Mouse (Mus musculus): Measurements from ENCODE around the gene Fut2. TPM values are rescaled to one million over a fixed set of nuclear protein-coding genes. Genes with fewer than 3 reads are reported as not detected.
"Not testable (repeated sequence)": the region's sequence is repeated elsewhere in the genome, so short reads cannot be mapped to it uniquely, and the experiment has no call there.

Gene Fut2
- polyA plus RNA-seq, 1 experiment from 2014 or later = 6.7 TPM

DNA sequence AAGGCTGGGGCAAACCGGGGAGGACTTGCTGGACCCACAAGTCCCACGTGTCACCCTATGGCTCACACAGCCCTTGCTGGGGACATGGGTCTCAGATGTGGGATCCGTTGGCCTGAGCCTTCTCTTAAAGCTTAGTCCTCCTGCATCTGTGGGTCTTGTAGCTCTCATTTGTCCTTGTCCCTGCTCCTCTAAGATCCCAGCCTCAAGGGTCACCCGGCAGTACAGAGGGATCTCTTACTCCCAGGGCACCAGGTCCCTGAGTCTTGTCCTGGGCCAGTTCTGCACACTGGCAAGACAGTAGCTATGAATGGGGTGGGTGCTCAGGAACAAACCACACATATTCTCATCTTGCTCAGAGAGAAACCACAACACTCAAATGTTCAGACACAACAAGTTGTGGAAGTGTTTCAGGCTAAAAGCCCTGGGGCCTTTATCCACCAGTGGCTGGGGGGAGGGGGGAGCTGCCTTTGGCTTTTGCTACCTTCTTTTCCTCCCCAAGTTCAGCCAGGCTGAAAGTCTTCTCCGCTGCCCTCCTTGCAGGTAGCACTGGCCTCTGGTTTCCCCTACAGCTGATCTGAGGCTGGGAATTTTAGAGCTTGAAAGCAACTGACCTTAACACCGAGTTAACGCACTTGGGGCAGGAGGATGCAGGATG, 17.3 kb upstream of the Fut2 start, which contains the start of gene Ntn5:
TSS of gene Ntn5 (plus strand) at position 627 of the 655 bp plus-strand sequence.
- H3K4me2 ChIP-seq = no peak within 1 kb of the TSS
- no peaks in the 10 kb centered on the region for H3K27me3 ChIP-seq (replicated peaks)
- peaks cover 37% of the 10 kb centered on the region for H3K4me1 ChIP-seq
- WGBS = 76% methylated on average over 7 of the region's 7 CpGs
- H3K9me3 ChIP-seq = no peaks in the 10 kb centered on the region
- ATAC-seq (ENCODE audit: insufficient read depth, low FRiP score, low read depth) = no peak
- no peaks in the 10 kb centered on the region for H3K36me3 ChIP-seq
- H3K27ac ChIP-seq = no peak within 1 kb of the TSS
- H3K9ac ChIP-seq = no peak within 1 kb of the TSS
- no peak within 1 kb of the TSS for H3K4me3 ChIP-seq (replicated peaks)

DNA sequence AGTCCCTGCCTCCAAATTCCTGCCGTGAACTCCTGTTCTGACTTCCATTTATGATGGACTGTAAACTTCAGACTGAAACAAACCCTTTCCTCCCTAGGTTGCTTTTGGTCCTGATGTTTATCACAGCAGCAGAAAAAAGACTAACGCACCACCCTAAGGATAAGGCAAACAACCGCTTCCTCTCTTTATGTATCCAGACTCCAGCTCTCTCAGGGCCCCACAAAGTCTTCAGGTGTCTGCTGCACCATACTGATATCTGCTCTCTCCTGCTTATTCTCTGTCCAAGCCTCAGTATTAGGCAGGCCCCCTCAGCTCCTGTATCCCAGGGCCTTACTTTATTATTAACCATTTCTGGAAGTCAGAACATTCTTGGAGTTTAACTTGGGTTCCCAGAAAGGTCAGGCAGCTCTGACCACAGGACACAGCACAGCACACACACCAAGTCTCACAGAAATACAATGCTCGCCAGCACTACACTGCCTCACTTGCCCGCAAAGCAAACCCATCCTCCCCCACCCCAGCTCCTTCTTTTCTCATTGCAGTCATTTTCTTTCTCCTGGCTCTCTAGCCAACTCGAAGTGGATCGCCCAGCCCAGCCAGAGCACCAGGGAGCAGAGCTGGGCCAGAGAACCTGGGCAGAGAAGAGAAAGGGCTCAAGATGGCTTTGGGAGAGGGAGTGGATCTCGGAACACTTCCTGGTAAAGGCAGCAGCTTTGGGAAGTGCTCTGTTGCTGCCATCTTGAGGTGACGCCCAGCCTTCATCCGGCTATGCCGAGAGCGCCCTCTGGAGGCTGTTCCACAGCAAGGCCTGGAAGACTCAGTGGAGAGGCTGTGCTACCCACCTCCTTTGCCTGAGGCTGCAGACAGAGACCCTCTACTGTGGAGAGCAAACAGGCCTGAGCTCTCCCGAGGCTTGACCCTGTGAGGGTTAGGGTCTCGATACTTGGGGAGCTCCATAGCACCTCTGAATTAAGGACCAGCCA, 16.2 kb upstream of the Fut2 start:
- 28% methylated on average over 14 of the region's 14 CpGs for WGBS
- H3K9ac ChIP-seq = no peak overlapping the region
- 0 out of 2 replicates have a peak overlapping the region, but pooled peaks have one; percentile 16 for H3K4me3 ChIP-seq (replicated peaks)

DNA sequence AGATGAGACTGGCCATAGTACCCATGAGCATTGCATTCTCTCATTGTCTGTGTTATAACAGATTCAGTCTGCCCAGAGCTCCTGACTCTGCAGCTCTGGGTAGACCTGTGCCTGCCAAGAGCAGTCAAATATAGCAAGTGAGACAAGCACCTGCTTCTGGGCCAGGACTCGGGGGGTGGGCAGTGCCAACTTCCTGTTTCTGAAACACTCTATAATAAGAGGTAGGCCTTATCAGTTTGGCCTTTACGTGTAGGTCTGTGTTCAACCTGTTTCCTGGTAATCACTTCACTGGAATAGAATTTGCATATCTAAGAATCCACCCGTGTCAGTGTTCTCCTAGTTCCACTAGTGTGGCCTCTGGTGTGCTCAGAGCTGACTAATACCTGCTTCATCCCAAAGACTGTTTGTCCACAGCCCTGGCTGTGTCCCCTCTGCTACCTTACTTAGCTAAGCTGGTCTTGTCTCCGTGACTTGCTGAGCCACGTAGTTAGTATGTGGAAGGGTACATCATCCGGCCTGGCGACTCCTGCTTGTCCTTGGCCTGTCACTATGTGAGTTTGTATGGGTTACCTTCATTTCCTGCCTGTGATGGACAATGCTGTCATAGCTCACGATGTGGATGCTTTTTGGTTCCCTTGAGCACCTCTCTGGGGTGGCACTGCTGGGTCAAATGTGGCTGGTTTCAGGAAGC, 15.0 kb upstream of the Fut2 start:
- WGBS = 73% methylated on average over 8 of the region's 8 CpGs

More for the DNA sequence above, 16.2 kb upstream of the Fut2 start:
- peak; percentile 19; the same call in 1 of the 2 replicates for ATAC-seq (ENCODE audit: insufficient read depth, low FRiP score, low read depth)
- Histone ChIP-seq H3K36me3 (no peaks in the 10 kb centered on the region), H3K4me1 (peaks cover 37% of the 10 kb centered on the region), H3K27me3 (replicated peaks) (no peaks in the 10 kb centered on the region), H3K27ac (peak overlapping the region; percentile 54), H3K9me3 (no peaks in the 10 kb centered on the region), H3K4me2 (peak overlapping the region; percentile 37)

DNA sequence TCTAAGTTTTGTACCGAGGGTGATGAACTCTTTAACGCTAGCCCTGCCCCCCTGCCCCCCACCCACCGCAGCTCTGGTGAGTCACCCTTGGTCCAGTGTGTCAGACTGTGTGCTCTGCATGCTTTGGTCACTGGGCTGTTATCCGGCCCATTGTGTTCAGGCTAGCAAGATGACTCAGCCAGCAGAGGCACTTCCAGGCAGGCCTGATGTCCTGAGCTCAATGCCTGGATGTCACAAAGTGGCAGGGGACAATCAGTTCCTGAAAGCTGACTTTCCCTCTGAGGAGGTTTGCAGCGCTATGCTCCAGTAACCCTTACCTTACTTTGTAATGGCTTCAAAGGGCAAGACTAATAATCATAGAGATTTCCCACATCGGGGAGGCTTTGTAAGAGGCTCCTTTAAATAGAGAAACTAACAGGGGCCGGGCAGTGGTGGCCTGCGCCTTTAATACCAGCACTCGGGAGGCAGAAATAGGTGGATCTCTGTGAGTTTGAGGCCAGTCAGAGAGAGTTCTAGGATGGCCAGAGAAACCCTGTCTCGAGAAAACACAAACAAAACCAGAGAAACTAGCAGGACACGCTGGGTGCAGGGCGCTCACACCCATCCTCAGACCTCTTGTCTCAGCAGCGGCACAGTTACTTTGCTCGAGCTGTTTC, 13.9 kb upstream of the Fut2 start:
- H3K4me1 ChIP-seq = peaks cover 21% of the 10 kb centered on the region
- no peaks in the 10 kb centered on the region for H3K27me3 ChIP-seq (replicated peaks)
- H3K9ac ChIP-seq = no peak overlapping the region
- no peaks in the 10 kb centered on the region for H3K9me3 ChIP-seq
- ATAC-seq (ENCODE audit: insufficient read depth, low FRiP score, low read depth) = no peak; the same call in 1 of the 2 replicates
- H3K4me3 ChIP-seq (replicated peaks) = no peak overlapping the region
- peak overlapping the region; percentile 42 for H3K27ac ChIP-seq
- H3K36me3 ChIP-seq = no peaks in the 10 kb centered on the region
- H3K4me2 ChIP-seq = no peak overlapping the region
- 65% methylated on average over 14 of the region's 14 CpGs for WGBS

More for the DNA sequence above, 15.0 kb upstream of the Fut2 start:
- Histone ChIP-seq H3K9ac (no peak overlapping the region), H3K4me2 (no peak overlapping the region), H3K4me3 (replicated peaks) (no peak overlapping the region), H3K27ac (peak overlapping the region; percentile 42), H3K4me1 (peaks cover 32% of the 10 kb centered on the region), H3K9me3 (no peaks in the 10 kb centered on the region), H3K27me3 (replicated peaks) (no peaks in the 10 kb centered on the region), H3K36me3 (no peaks in the 10 kb centered on the region)
- ATAC-seq (ENCODE audit: insufficient read depth, low FRiP score, low read depth) = no peak

DNA sequence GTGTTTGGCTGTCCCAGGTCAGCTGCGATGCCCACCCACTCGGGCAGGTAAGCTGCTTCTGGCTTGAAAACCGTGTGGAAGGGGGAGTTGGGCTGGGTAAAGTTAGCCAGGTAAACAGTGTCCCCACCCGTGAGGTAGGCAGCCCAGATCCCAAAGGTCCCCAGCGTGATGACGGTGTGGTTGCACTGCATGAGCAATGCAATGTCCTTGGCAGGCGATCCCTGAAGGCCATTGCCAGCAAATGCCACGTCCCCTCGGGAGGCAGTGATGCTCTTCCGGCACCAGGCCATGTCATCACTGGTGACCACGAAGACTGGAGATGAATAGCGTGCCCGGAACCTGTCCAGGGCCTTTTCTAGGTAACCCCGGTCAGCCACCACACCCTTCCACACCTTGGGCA, 12.3 kb upstream of the Fut2 start:
- Histone ChIP-seq H3K27ac (peak overlapping the region; percentile 62; the same call in 1 of the 2 replicates), H3K4me2 (no peak overlapping the region), H3K36me3 (no peaks in the 10 kb centered on the region), H3K27me3 (replicated peaks) (no peaks in the 10 kb centered on the region), H3K4me1 (peaks cover 15% of the 10 kb centered on the region), H3K9me3 (no peaks in the 10 kb centered on the region), H3K9ac (no peak overlapping the region), H3K4me3 (replicated peaks) (no peak overlapping the region)
- ATAC-seq (ENCODE audit: insufficient read depth, low FRiP score, low read depth) = no peak
- WGBS = 87% methylated on average over 14 of the region's 14 CpGs

DNA sequence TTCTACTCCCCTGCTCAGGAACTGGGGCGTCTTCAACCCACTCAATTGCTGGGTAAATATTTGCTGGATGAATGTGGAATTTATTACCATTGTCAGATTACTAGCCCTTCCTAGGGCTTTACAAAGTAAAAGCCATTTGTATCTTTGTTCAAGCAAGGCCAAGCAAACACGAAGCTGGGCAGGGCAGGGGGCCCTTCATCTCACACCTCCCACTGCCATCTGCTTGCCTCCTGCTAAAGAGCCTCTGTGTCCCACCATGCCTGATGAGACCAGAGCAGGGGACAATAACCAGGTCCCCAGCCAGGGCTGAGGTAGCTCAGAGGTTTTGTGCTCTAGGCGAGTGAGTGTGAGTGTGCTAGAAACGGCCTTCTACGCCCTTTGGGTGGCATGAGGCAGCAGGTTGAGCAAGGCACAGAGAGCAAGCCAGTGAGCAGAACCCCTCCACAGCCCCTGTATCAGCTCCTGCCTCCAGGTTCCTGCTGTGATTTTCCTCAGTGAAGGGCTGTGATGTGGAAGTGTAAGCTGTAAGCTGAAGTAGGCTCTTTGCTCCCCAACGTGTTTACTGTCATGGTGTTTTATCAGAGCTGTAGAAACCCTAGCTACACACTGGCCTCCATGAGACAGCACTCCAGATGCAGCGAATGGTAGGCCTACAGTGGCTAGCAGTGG, 11.6 kb upstream of the Fut2 start:
- ATAC-seq (ENCODE audit: insufficient read depth, low FRiP score, low read depth) = peak; percentile 25
- Histone ChIP-seq H3K36me3 (no peaks in the 10 kb centered on the region), H3K27ac (peak overlapping the region; percentile 62), H3K4me2 (no peak overlapping the region), H3K9me3 (no peaks in the 10 kb centered on the region), H3K4me1 (peaks cover 15% of the 10 kb centered on the region), H3K27me3 (replicated peaks) (no peaks in the 10 kb centered on the region), H3K4me3 (replicated peaks) (no peak overlapping the region), H3K9ac (no peak overlapping the region)
- 61% methylated on average over 7 of the region's 7 CpGs for WGBS

DNA sequence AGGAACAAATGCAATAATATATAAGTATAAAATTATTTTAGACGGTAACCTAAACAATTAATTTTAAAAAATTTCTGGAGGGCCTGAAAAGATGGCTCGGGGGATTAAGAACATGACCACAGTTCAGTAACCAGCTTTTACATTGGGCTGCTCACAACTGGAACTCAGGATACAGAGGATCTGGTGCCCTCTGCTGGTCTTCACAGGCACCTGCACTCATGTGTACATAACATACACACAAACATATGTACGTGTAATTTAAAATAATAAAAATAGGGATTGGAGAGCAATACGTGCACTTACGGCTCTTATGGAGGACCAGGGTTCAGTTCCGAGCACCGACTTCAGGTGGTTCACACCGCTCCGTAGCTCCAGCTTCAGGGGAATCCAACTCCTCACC, 2.7 kb upstream of the Fut2 start:
- Histone ChIP-seq H3K36me3 (no peaks in the 10 kb centered on the region), H3K4me1 (peaks cover 12% of the 10 kb centered on the region; the same call in 1 of the 2 replicates), H3K4me3 (replicated peaks) (no peak overlapping the region), H3K4me2 (no peak overlapping the region), H3K9ac (no peak overlapping the region), H3K9me3 (no peaks in the 10 kb centered on the region), H3K27ac (no peak overlapping the region), H3K27me3 (replicated peaks) (no peaks in the 10 kb centered on the region)
- 93% methylated on average over 9 of the region's 9 CpGs for WGBS
- no peak for ATAC-seq (ENCODE audit: insufficient read depth, low FRiP score, low read depth)

DNA sequence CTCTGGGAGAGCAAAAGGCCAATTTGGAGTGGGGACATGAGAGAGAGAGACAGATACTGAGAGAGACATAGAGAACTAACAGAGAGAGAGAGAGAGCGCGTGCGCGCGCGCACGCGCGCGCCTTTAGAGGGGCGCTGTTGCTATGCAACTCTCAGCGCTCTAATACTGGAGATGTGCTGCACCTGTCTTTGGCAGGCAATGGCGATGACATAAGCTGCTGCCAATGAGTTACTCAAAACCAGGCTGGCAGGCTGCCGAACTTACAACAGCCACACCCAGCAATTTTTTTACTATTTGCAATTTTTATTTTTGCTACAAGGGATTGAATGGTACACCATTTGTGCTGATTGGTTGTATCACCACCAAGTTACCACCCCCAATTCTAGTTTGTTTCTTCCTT, 1.6 kb upstream of the Fut2 start:
- no peak overlapping the region for H3K9ac ChIP-seq
- ATAC-seq (ENCODE audit: insufficient read depth, low FRiP score, low read depth) = no peak
- H3K4me1 ChIP-seq = peaks cover 12% of the 10 kb centered on the region; the same call in 1 of the 2 replicates
- H3K4me3 ChIP-seq (replicated peaks) = no peak overlapping the region
- H3K27ac ChIP-seq = no peak overlapping the region
- 69% methylated on average over 14 of the region's 14 CpGs for WGBS
- no peaks in the 10 kb centered on the region for H3K36me3 ChIP-seq
- H3K4me2 ChIP-seq = no peak overlapping the region
- no peaks in the 10 kb centered on the region for H3K27me3 ChIP-seq (replicated peaks)
- H3K9me3 ChIP-seq = no peaks in the 10 kb centered on the region

DNA sequence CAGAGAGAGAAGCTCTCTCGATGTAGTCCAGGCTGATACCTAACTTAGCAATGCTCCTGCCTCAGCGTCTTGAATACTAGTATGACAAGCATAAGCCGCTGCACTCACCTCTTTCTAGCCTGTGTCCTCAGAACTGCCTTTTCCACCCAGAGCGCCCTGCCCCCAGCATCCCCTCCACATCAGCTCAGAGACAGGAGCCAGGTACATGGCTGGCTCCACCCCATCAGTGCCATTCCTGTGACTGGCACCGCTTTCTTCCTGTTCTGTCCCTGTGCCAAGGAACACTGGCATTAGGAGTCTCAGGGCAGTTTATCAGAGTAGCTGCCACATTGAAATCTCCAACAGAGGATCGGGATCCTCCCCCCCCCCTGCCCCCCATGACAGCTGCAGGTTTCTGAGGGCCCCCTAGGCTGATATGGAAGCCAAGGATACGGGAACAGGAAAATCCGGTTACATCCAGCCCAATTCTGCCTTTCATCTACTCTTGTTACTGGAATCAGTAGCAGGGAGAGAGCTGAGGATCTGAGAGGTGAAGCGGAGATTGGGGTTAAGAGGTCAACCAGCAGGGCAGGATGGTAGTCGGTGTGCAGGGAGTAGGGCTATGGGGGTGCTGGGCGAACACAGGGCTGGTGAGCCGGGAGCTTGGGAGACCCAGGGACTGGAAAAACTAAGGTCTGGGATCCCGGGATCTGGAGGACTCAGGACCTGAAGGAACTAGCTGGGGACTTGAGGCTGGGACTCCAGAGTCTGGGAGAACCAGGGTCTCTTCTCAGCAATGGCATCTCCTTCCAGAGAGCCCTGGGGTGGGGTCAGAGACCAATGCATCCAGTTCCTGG, 673 bp downstream of the Fut2 start:
- peaks cover 12% of the 10 kb centered on the region; the same call in 1 of the 2 replicates for H3K4me1 ChIP-seq
- no peaks in the 10 kb centered on the region for H3K36me3 ChIP-seq
- no peaks in the 10 kb centered on the region for H3K9me3 ChIP-seq
- peak; percentile 36; the same call in 1 of the 2 replicates for ATAC-seq (ENCODE audit: insufficient read depth, low FRiP score, low read depth)
- WGBS = 49% methylated on average over 13 of the region's 13 CpGs
- H3K4me2 ChIP-seq = peak overlapping the region; percentile 23; the same call in 1 of the 2 replicates
- H3K9ac ChIP-seq = no peak overlapping the region
- H3K4me3 ChIP-seq (replicated peaks) = peak overlapping the region; percentile 2; the same call in 1 of the 2 replicates
- H3K27me3 ChIP-seq (replicated peaks) = no peaks in the 10 kb centered on the region
- peak overlapping the region; percentile 48 for H3K27ac ChIP-seq

DNA sequence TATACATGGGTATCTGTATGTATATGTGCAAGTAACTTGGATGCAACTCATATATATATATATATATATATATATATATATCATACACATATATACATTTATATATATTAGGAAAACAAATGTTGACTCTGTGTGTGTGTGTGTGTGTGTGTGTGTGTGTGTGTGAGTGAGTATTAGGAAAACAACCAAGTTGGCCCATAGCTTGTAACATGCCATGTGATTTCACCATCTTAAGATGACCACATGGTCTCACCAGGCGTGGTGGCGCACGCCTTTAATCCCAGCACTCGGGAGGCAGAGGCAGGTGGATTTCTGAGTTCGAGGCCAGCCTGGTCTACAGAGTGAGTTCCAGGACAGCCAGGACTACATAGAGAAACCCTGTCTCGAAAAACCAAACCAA, 4.5 kb downstream of the Fut2 start:
- ATAC-seq (ENCODE audit: insufficient read depth, low FRiP score, low read depth); H3K4me1 ChIP-seq; H3K9me3 ChIP-seq; H3K9ac ChIP-seq; H3K36me3 ChIP-seq; H3K4me2 ChIP-seq; H3K4me3 ChIP-seq (replicated peaks); H3K27ac ChIP-seq; H3K27me3 ChIP-seq (replicated peaks): not testable (repeated sequence)
- 91% methylated on average over 6 of the region's 6 CpGs for WGBS
